Mouse (Mus musculus) G1E (cell line): ENCODE data around the gene Sertad3. TPM values are rescaled to one million over a fixed set of nuclear protein-coding genes. Genes with fewer than 3 reads are reported as not detected.

Experiments used
- ATAC-seq: 2 replicates; pipeline ENCODE4 v1.8.0; 2016; ENCODE audit warnings: mild to moderate bottlenecking; ENCODE audit not compliant: insufficient number of reproducible peaks, poor library complexity, low FRiP score, severe bottlenecking; ENCODE audit errors: extremely low read depth
- DNase-seq: peaks from one replicate; pipeline ENCODE4 v3.0.0; 2012; ENCODE audit warnings: low spot score
- H3K27me3 ChIP-seq: 2 replicates; pipeline ENCODE4 v1.6.1; 2012; ENCODE audit warnings: mild to moderate bottlenecking, low read length, inconsistent platforms; ENCODE audit not compliant: insufficient read depth
- H3K36me3 ChIP-seq: replicated peaks from 2 replicates; pipeline ENCODE3; 2012; ENCODE audit warnings: mild to moderate bottlenecking, inconsistent platforms
- H3K4me1 ChIP-seq: 2 replicates; pipeline ENCODE4 v1.6.1; 2012; ENCODE audit warnings: low read depth, low read length, inconsistent platforms, mixed read lengths; ENCODE audit not compliant: insufficient read depth
- H3K4me3 ChIP-seq: 2 replicates; pipeline ENCODE4 v1.5.1; 2012; ENCODE audit warnings: low read depth, mild to moderate bottlenecking, inconsistent platforms, low read length, moderate library complexity, mixed read lengths
- H3K9me3 ChIP-seq: replicated peaks from 2 replicates; pipeline ENCODE4 v1.6.1; 2012; ENCODE audit warnings: inconsistent platforms
- CTCF ChIP-seq: IDR thresholded peaks from 2 replicates; pipeline ENCODE4 v1.5.1; 2012; ENCODE audit warnings: low read depth, low read length, inconsistent platforms, mixed read lengths
- GATA1 ChIP-seq: IDR thresholded peaks from 2 replicates; pipeline ENCODE4 v1.6.1; 2012; ENCODE audit warnings: borderline replicate concordance, low read length, inconsistent platforms, mixed read lengths
- GATA2 ChIP-seq: IDR thresholded peaks from 2 replicates; pipeline ENCODE4 v1.6.1; 2012; ENCODE audit warnings: low read depth, low read length, inconsistent platforms, borderline replicate concordance
- POLR2AphosphoS5 ChIP-seq: IDR thresholded peaks from 2 replicates; pipeline ENCODE4 v1.6.1; 2012; ENCODE audit warnings: low read depth, low read length, inconsistent platforms; ENCODE audit not compliant: insufficient replicate concordance
- TAL1 ChIP-seq: conservative IDR thresholded peaks from 2 replicates; pipeline ENCODE4 v1.6.1; 2012; ENCODE audit warnings: low read depth, low read length, inconsistent platforms, mixed read lengths
- polyA plus RNA-seq: library from polyadenylated mRNA; stranded (reverse); fragments of >175 nt; gene quantifications from 2 replicates; pipeline ENCODE4 v1.2.3, GENCODE M21; 2012
- total RNA-seq, 2 experiments: library from RNA; stranded (forward) in 1 of 2; stranded (reverse) in 1 of 2; fragments of 200-1000 nt in 1 of 2; fragments of >200 nt in 1 of 2; fragmentation: Nextera tagmentation in 1 of 2; gene quantifications; 2 replicates each; pipeline ENCODE4 v1.2.3; 2014 to 2017

Gene Sertad3
- total and polyA plus RNA-seq, 3 experiments = 9.0 to 24.0 (median 15.8) TPM

DNA sequence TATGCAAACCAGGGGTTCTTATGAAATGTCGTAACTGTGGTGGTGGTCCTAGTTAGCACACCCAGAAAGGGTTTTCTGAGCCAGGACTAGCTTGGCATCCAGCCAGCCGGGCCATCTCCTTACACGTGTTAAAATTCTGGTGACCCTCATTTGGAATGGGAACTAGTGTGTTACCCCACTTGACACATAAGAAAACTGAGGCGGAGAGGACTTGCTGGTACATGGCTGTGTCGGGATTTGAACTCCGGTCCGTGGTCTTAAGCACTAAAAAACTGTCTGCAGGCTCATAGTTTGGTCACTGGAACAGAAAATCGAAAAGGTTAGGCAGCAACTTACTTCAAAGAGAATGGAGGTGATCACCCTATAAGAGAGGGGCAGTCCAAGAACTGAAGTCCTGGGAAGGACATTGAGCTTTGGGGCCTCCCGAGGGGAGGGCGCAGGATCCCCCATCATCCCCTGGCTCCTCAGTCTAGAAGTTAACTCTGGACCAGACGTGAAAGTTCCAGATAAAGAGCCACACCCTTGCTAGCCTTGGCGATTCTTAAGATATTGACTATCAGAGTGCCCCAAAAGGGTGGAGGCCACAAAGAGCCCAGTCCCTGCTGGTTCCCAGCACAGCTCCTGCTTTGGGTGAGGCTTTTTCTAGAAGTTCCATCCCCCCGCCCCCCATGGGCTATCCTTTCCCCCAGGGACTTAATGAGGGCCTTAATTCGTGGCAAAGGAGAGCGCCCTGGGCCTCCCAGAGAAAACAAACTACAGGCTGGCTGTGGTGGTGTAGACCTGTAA lies 25.0 kb upstream of the Sertad3 start:
- Histone ChIP-seq H3K9me3 (no peaks in the 10 kb centered on the region), H3K36me3 (peaks cover 23% of the 10 kb centered on the region), H3K4me1 (peaks cover 61% of the 10 kb centered on the region), H3K4me3 (peak overlapping the region; percentile 79), H3K27me3 (peaks cover 12% of the 10 kb centered on the region)
- peak; percentile 52 for ATAC-seq
- peak; percentile 42 for DNase-seq
- TF ChIP-seq POLR2AphosphoS5 = no peak
- TF ChIP-seq TAL1 = 0 out of 2 replicates have a peak, but pooled peaks have one; percentile 31
- no peak for TF ChIP-seq GATA2
- no peak for TF ChIP-seq CTCF
- no peak for TF ChIP-seq GATA1

DNA sequence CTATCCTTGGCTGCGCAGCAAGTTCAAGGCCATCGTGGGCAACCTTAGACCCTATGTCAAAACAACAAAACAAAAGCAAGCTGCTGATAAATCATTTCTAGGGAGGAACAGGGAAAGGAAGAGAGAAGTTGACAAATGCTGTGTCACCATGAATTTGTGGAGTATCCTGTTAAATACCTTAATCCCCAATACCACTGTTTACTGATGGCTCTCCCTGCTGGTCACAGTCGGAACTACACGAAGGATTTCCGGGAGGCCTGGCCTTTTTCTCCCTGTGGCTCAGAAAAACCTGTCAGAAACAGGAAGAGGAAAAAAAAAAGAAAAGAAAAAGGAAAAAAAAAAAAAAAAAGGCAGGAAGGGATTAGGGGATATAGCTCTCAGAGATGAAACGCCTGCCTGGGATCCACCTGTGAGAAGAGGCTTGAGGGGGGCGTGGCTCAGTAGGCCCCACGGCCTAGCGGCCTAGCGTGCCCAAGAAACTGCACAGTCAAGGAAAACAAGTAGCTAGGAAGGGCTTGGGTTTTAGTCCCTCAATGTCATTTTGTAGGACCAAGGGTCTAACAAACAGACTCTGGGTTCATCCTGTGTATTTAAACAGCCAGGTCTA lies 24.2 kb upstream of the Sertad3 start:
- Histone ChIP-seq H3K27me3 (peaks cover 12% of the 10 kb centered on the region), H3K36me3 (peaks cover 25% of the 10 kb centered on the region), H3K4me3 (peak overlapping the region; percentile 79), H3K9me3 (no peaks in the 10 kb centered on the region), H3K4me1 (peaks cover 66% of the 10 kb centered on the region)
- ATAC-seq (no peak), DNase-seq (no peak)
- no peak for TF ChIP-seq TAL1
- peak; percentile 50; the same call in 1 of the 2 replicates for TF ChIP-seq CTCF

DNA sequence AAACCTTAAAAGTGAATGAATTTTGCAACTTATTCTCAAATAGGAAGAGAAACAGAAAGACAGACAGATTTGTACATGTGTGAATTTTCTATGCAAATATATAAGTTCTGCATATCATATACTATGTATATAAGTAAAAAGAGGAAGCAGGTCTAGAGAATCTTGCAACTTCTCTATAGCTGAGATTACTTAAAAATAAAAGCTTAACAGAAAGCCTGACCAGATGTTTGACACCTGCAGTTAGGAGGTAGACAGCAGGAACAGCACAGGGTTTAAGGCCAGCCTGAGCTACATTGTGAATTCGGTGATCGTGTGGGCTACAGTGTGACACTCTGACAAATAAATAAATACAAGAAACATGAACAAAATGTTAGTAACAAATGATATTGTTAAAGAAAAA lies 22.2 kb upstream of the Sertad3 start:
- Histone ChIP-seq H3K9me3 (no peaks in the 10 kb centered on the region), H3K4me3 (no peak overlapping the region; the same call in 1 of the 2 replicates)
- TF ChIP-seq CTCF (no peak), TAL1 (no peak), POLR2AphosphoS5 (no peak), GATA1 (no peak), GATA2 (no peak)

GRCm38 (mm10) chr7:27452206-27452770 lies 21.3 kb upstream of the Sertad3 start:
- no peaks in the 10 kb centered on the region for H3K9me3 ChIP-seq
- ATAC-seq (no peak), DNase-seq (no peak)
- H3K27me3 ChIP-seq = no peaks in the 10 kb centered on the region
- peaks cover 40% of the 10 kb centered on the region for H3K36me3 ChIP-seq
- H3K4me3 ChIP-seq = peak overlapping the region; percentile 42; the same call in 1 of the 2 replicates
- H3K4me1 ChIP-seq = peaks cover 71% of the 10 kb centered on the region
- TF ChIP-seq POLR2AphosphoS5 (no peak), CTCF (no peak), TAL1 (no peak), GATA2 (no peak), GATA1 (no peak)

More for the DNA sequence above, 22.2 kb upstream of the Sertad3 start:
- no peak for ATAC-seq
- peaks cover 32% of the 10 kb centered on the region for H3K36me3 ChIP-seq
- peaks cover 75% of the 10 kb centered on the region for H3K4me1 ChIP-seq
- H3K27me3 ChIP-seq = peaks cover 3% of the 10 kb centered on the region
- no peak for DNase-seq

GRCm38 (mm10) chr7:27454461-27455121 lies 19.0 kb upstream of the Sertad3 start:
- no peaks in the 10 kb centered on the region for H3K27me3 ChIP-seq
- H3K4me3 ChIP-seq = no peak overlapping the region; the same call in 1 of the 2 replicates
- no peaks in the 10 kb centered on the region for H3K9me3 ChIP-seq
- ATAC-seq = no peak
- no peak for TF ChIP-seq CTCF
- peaks cover 79% of the 10 kb centered on the region for H3K4me1 ChIP-seq
- DNase-seq = no peak
- peaks cover 58% of the 10 kb centered on the region for H3K36me3 ChIP-seq

- no peak for ATAC-seq
- peaks cover 58% of the 10 kb centered on the region for H3K36me3 ChIP-seq
- H3K4me3 ChIP-seq = no peak overlapping the region
- no peak for DNase-seq
- no peaks in the 10 kb centered on the region for H3K9me3 ChIP-seq
- H3K4me1 ChIP-seq = peaks cover 77% of the 10 kb centered on the region
- TF ChIP-seq GATA1 = no peak
- no peak for TF ChIP-seq GATA2
- TF ChIP-seq POLR2AphosphoS5 = no peak
- TF ChIP-seq TAL1 = no peak
- no peak for TF ChIP-seq CTCF
- H3K27me3 ChIP-seq = no peaks in the 10 kb centered on the region
Measured at GRCm38 (mm10) chr7:27455273-27455672, 18.3 kb upstream of the Sertad3 start.
